Mouse (Mus musculus): ENCODE data around the gene Slc16a3.

Slc16a3 gene

DNA sequence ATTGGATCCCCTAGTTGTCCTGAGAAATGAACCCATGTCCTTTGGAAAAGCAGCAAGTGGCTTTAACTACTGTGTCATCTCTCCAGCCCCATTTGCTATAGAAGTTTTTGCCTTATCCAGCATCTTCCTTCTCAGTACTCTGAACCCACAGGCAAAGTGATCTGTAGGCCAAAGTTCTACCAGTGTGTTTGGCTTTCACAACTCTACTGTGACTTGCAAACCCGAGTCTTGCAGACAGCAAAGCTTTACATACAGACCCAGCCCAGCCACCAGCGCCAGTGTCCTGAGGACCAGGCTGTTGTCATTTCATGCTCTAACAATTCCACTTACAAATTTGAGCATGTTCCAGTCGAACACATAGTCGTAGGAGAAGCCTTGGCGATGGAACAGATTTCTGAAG, 23.0 kb downstream of the Slc16a3 start:
- intact Hi-C loops (cut with DNase I) = no loop called here

DNA sequence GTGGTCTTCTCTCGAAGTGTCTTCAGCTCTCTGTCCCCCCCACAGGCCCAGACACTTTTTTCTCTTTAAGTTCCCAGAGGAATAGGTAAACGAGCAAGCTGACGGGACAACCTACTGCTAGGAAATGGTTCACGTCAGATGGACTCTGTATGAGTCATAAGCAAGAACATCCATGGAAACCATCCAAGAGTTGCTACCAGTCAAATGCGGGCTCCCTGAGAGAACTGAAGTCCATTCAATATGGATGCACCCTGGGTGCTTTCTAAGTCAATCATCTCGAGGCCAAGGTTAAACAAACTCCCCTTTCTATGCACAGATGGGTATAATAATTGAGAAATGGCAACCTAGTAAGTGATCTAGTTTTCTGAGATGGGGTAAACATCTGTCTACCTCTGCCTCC, 25.0 kb downstream of the Slc16a3 start:
- intact Hi-C loops (cut with DNase I) = no loop called here

DNA sequence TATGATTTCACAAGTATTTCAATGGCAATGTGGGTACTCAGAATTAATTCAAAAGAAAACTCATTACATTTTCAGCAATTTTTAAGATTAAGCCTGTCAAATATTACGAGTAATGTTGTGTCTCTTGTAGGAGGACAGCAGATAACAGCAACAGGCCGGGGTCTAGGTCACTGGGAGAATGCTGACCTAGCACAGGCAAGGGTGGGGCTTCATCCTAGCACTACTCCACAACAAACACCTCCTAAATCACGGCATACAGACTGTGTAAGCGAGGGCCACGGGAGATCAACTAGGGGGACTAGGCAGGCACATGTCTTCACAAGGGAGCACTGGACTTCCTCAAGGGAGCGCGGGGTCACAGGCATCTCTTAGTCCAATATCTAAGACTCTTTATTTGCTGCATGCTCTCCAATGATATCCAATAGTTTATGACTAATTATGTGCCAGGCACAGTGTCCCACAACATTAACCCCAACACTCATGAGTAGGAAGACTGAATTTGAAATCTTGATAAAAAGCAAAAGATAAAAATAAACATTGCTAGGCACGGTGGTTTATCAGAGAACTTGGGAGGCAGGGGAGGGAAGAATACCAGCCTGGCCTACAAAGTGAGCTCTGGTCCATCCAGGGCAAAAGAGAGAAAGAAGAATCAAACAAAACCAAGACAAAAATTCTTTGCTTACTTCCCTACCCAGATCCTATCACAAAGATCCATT, 31.6 kb downstream of the Slc16a3 start:
- intact Hi-C loops (cut with DNase I) = no loop called here

DNA sequence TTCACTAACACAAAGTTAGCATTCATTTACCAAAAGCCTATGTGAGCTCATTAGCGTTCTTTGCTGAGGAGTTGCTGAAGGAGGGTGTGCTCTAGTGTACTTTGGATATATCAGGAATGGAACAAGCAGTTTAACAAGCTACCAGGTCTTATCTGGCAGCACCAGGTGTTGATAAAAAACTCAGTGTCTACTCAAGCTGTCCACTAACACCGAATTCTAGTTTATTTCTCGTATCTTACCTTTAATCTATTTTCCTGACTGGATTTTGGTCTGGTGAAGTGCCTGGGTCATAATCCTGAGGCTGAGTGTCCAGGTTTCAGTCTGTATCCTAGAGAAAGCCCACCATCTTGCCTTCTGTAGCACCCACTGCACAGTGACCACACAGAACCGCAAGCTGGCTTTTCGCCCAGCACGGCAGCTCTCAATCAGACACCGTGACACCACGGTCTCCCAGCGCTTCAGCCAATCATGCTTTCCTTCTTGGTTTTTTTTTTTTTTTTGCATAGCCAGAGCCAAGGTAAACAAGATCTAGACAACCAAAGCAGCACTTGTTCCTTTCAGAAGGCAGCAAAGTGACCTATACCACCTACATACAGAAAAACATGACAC, 32.3 kb downstream of the Slc16a3 start:
- intact Hi-C loops (cut with DNase I) = no loop called here

DNA sequence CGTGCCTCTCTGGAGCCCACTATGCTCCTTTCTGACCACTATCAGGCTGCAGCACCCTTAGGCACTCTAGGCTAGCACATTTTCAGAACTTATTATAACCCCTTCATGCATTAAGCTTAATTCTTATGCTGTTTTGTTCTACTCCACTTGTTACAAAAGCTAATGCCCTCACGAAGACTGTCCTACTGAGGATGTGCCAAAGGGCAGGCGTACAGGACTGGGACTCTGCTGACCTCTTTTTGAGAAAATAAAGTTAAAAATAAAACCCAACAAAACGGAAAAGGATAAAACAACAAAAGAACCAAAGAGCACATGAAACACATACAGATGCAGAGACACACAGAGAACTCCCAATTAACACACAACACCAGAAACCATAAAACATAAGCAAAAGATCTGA, 33.4 kb downstream of the Slc16a3 start:
- intact Hi-C loops (cut with DNase I) = no loop called here

DNA sequence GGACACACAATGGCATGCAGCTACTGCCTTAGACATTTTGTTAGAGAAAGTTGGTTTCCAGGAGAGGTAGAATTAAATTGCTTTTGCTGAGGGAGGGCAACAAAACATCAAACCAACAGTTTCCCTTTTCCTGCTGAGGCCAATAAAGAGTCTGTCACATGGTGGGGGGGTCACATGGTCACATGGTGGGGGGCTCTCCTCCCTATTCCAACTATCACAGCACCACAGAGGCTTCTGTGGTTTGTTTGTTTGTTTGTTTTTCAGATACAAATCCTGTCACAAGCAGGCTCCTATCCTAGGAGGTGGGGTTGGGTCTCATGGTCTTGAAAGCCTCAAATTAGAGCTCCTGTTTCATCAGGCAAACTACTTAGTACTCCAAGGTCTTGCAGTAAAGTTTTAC, 34.2 kb downstream of the Slc16a3 start:
- intact Hi-C loops (cut with DNase I) = no loop called here

DNA sequence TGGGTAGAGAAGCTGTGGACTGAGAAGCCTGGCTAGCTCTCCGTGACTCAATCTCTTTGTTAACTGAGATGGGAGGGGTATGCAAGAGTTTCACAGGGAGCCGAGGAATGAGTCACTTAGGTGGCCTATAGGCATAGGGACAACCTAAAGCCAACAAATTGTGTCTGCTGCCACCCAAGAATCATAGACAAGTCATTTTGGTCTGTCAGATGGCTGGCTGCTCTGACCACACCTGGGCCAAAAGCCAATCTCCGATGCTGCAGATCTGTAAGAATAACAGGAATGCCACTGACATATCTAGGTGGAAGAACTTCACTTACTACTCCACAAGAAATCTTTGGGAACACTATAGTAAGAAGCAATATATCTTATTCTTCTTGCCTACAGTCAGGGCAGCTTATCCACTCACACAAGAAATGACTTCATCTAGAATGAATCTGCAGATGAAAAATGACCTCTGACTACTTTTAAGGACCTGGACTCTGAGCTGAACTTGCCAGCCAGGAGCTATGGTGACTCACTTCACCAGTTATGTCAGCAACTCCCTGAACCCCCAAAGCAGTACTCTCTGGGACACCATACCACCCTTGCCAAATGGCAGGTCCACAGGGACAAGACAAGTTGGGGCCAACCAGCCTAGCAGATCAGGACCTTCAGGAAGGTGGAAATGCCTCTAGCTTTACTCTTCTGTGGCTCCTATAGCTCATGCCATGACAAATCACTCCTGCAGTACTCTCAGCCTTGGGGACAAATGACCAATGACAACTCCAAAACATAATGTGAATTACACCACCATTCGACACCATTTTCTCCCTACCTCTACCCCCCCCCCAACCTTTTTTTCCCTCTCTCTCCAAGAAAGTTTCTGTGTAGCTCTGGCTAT, 36.4 kb downstream of the Slc16a3 start:
- intact Hi-C loops (cut with DNase I) = no loop called here

DNA sequence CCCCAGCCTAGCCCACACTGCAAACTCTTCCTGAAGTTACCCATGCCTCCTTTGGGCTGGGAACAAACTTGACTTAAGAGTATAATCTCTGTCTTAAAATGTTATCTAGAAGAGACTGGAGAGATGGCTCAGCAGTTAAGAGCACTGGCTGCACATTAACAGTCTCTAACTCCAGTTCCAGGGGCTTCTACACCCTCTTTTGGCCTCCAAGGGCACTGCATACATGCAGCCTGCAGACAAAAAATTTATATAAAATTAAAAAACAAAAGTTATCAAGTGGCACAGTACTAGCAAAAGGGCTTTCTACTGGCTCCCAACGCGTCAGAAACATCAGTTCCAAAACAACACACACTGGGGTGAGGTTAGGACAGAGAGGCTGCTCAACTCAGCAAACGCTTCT, 39.3 kb downstream of the Slc16a3 start:
- intact Hi-C loops (cut with DNase I) = no loop called here

DNA sequence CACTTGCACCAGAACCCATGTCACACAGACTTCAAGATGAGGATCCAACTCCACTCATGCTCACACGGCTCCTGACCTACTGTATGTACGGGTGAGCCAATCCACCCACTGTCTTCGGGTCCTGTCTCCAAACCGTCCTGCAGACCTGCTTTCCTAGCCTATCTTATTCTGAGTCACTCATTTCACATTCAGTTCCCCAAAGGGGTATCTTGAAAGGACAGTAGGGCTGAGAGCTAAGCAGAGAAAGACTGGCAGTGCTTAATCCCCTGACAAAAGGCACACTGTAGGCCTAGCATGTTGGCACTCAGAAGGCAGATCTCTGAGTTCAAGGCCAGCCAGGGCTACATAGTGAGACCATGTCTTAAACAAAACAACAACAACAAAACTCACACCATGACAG, 40.1 kb downstream of the Slc16a3 start:
- intact Hi-C loops (cut with DNase I) = no loop called here

DNA sequence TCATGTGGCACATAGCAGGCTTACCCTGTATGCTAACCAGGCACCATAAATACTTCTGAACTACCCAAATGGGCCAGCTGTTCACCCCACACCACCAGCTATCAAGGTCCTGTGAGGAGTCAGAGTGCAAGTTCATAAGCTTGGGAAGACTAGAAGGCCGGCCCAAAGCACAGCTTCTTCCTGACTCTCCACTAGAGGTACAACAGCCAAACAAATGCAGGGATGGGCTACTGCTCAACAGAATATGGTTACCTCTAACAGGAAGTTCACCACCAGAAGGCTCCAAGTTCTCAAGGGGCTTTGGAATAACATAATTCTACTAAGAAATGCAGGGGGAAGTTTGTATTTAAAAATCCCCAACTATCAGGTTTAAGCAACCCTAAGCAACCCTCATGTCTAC, 41.2 kb downstream of the Slc16a3 start:
- intact Hi-C loops (cut with DNase I) = no loop called here

DNA sequence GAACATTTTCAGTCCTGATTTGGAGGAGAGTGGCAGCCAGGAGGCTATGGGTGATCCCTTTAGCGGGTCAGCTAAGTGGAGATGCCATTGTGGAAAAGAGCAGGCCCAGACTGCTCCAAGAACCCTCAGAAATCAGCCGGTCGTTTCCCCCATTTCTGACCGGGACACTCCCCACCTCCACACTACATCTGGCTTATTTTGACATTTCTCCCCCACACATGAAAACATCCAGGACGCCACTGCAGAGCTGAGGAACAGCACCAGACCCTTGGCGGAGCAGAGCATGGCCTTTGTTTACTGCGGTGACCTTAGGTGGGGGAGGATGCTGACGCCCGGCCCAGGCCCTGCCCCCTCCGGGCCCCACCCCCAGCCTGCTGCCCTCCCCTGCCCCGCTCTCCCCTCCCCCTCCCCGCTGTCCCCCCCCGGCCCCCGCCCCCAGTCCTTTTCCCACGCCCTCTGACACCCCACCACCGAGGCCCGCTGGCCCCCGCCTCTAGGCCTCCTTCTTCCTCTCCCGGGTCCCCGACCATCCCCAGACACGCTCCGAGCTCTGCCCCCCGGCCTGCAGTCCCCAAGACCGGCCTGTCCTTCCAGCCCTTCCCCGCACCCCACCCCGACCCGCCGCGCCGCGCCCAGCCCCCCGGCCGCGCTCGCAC, 42.0 kb downstream of the Slc16a3 start:
- intact Hi-C loops (cut with DNase I) = no loop called here

DNA sequence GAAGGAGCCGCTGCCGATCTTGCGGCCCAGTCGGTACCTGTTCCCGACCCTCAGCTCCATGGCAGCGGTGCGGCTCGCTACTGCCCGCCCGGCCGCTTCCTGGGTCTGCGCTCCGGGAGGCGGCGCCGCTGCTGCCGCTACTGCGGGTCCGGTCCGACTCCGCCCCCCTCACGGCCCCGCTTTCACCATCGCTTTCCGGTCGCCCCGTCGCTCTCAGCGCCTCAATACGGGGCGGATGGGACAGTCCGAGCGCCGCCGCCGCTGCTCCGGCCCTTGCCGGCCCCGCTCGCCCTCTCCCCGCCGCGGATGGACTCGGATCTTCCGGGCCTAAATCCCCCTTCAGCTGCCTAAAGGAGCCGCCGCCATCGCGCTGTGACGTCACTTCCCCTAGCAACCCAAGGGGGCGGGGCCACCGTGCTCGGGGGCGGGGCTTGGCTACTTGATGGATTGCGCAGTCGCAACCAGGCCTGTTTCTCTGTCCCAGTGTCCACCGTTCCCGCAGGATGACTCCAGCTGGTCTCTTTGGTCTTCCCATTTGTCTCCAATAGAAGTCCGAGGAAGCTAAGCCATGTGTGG, 42.8 kb downstream of the Slc16a3 start, which contains the start of gene Csnk1d:
Gene Csnk1d, minus strand, starts transcription at position 380 of the 576 bp plus-strand sequence.
- intact Hi-C loops (cut with DNase I) = no loop called here

DNA sequence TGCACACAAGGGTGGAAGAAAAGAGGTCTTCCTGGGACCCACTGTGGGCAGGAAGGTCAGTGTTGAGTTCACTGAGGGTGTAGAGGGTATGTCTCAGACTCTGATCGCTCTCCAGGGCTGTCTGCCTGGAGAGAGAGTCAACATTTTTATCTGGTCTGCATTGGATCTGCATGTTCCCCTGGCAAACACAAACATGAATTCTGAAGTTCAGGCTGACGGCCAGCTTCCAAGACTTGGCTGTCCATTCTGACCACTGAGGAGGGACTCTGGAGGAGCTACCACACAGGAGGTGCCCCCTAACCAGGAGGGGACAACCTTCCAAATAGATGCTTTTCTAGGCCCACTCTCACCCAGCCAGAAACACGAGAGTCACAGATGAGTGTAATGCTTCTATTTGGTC, 43.5 kb downstream of the Slc16a3 start:
- intact Hi-C loops (cut with DNase I) = no loop called here

DNA sequence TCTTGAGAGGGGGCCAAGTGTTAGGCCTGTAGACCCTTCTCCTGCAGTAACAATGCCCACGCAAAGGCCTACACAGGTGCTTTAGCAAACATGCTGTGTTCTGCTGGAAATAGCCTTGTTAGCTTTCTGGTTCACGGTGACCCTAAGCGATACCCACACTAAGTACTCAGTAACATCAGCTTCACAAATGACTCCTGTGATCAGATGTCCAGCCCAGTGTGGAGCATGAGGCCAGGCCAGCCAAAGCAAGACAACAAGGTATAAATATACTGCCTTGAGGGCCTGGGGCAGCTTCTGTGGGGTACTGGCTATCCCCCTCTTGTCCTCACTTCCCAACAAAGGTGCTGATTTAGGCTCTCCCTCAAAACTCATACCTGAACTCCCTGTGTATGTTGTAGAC, 44.8 kb downstream of the Slc16a3 start:
- intact Hi-C loops (cut with DNase I) = no loop called here

DNA sequence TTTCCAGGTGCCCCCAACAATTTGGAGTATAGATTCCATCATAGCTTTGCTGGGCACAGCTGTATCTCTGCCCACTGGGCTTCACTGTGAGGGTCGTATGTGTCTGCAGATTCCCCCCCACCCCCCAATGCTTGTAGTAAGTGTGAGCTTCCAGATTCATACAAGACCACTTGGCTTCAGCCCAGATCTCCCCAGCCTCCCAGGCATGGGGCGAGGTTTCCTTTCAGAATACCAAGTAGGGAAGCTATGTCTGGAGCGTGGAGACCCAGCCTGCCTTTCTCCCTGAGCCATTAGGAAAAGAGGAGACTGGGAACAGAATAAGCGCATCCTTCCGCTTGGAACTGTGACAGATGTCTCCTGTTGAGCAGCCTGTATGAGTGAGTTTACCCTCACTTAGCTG, 45.3 kb downstream of the Slc16a3 start:
- intact Hi-C loops (cut with DNase I) = no loop called here

DNA sequence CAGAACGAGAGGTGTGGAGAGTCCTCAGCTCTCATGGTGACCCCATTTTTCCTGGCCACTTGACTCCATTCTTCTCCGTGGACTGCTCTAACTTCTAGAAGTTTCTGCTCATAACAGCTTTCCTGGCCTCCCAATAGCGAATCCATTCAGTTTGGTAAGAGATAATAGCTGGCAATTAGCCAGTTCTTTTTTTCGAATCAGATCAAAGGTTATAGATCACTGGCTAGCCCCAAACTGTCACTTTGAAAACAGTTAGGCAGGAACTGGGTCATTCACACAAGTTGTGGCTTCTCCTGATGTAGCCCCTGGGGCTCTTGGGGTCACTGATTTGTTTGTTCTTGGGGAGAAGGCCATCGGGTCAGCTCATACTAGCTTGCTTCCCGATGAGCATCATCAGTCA, 46.5 kb downstream of the Slc16a3 start:
- intact Hi-C loops (cut with DNase I) = no loop called here

DNA sequence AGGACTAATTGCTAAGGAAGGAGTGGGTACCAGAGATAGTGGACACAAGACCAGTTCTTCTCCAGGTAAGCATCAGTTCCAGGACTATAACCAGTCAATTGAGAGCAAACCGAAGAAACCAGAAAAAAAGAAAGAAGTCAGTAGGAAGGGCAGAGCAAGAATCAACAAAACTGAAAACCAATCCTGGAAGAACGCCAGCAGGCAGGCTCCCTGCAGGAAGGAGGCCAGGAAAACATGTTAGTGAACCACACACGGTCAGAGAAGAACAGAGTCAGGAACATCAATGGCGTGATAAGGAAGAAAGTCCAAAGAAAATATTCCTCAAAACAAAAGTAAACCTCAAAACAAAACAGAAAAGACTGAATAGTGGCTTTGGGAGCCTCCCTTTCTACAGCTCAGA, 53.7 kb downstream of the Slc16a3 start:
- intact Hi-C loops (cut with DNase I) = no loop called here

DNA sequence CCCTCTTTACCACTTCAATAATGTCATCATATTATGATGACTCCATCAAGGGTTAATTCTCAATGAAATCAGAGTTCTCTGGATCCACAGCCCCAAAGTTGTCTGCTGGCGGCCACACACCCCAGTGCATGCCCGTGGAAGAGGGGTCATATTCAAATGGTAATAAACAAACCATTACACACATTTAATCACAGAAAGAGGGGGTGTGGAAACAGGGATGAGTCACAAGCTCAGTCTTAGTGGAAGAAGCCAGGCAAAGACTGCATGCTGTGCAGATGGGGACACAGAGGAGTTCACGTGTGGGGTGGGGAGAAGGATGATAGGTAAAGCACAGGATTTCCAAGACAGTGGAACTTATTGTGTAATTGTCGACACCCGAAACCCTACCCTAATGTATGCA, 56.0 kb downstream of the Slc16a3 start:
- intact Hi-C loops (cut with DNase I) = no loop called here

DNA sequence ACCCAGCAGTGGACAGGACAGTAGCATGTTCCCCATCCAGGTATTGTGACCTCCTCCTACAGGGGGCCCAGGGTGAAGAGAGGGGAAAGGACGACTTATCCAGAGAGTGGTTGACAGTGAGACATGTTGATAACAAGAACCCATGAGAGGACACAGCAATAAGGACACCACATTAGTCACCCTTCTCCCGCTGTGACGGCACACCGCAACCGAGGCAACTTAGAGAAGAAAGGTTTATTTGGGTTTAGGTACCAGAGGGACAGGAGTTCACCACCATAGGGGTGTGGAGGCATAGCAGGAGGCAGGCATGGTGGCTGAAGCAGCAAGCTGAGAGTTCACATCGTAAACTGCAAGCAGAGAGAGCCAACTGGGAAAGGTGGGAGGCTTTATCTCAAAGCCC, 57.9 kb downstream of the Slc16a3 start:
- intact Hi-C loops (cut with DNase I) = no loop called here

DNA sequence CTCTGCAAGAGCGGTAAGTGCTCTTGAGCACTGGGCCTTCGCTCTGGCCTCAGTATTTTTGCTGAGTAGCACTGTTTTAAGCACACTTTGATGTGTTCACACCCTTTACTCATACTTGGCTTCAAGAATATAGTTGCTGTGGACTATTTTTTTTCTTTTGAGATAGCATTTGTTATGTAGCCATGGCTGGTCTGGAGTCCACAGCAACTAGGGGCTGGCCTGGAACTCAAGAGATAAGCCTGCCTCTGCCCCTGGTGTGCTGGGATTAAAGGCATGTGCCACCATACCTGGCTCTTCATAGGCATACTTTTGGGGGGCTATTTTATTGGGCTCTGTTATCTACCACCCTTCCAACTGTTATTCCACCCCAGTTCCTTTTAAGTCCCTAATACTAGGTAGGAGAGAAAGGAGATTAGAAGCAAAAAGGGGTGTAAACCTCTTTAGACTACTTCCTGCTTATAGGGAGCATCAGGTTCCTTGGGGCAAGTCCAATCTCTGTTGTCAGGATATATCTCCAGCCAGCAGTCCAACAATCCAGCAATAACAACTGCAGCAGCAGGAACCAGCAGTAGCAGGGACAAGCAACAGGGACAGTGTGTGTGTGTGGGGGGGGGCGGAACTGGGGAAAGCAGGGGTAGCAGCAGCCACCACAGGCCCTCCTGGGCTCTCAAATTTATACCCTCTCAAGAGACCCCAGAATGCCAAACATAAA, 61.9 kb downstream of the Slc16a3 start:
- intact Hi-C loops (cut with DNase I) = no loop called here
